Mouse (Mus musculus): Measurements from ENCODE around the gene Gm34653. TPM values are rescaled to one million over a fixed set of nuclear protein-coding genes. Genes with fewer than 3 reads are reported as not detected.
A peak's percentile ranks its signal among the peaks of the same experiment; 100 is the strongest.
"Not testable (repeated sequence)": the region's sequence is repeated elsewhere in the genome, so short reads cannot be mapped to it uniquely, and the experiment has no call there.

Gene Gm34653
- polyA plus RNA-seq, 1 experiment: not detected

GRCm38 (mm10) chr2:34799357-34800256 lies 33.2 kb upstream of the Gm34653 start, which contains the start of gene Rabepk:
Gene Rabepk (minus strand): TSS chr2:34799912.
- peak; percentile 94 for TF ChIP-seq POLR2A (IDR thresholded peaks at IDR 0.05; ENCODE audit: control insufficient read depth, low read depth, low read length)
- TF ChIP-seq CTCF (IDR thresholded peaks at IDR 0.05; ENCODE audit: control insufficient read depth, insufficient read depth, insufficient replicate concordance, low read depth, low read length): no peak
- Histone ChIP-seq H3K27me3 (ENCODE audit: control insufficient read depth, insufficient read depth, low read length) (no peaks in the 10 kb centered on the region), H3K36me3 (ENCODE audit: control insufficient read depth, insufficient read depth, low read length) (no peaks in the 10 kb centered on the region)

GRCm38 (mm10) chr2:34800371-34800770 lies 32.4 kb upstream of the Gm34653 start:
- Histone ChIP-seq H3K27me3 (ENCODE audit: control insufficient read depth, insufficient read depth, low read length) (no peaks in the 10 kb centered on the region), H3K36me3 (ENCODE audit: control insufficient read depth, insufficient read depth, low read length) (no peaks in the 10 kb centered on the region; the same call in 1 of the 2 replicates), H3K4me3 (ENCODE audit: control insufficient read depth, low read depth, low read length) (peak overlapping the region; percentile 63; the same call in 1 of the 2 replicates), H3K27ac (ENCODE audit: control insufficient read depth, insufficient read depth, low read depth, low read length) (peak overlapping the region; percentile 52), H3K4me1 (ENCODE audit: control insufficient read depth, insufficient read depth, low read length) (peaks cover 10% of the 10 kb centered on the region)
- TF ChIP-seq POLR2A (IDR thresholded peaks at IDR 0.05; ENCODE audit: control insufficient read depth, low read depth, low read length) (no peak), CTCF (IDR thresholded peaks at IDR 0.05; ENCODE audit: control insufficient read depth, insufficient read depth, insufficient replicate concordance, low read depth, low read length) (no peak)

More at GRCm38 (mm10) chr2:34799357-34800256, 33.2 kb upstream of the Gm34653 start, which contains the start of gene Rabepk:
- H3K4me3 ChIP-seq (ENCODE audit: control insufficient read depth, low read depth, low read length): peak within 1 kb of the TSS; percentile 100
- H3K4me1 ChIP-seq (ENCODE audit: control insufficient read depth, insufficient read depth, low read length): peaks cover 10% of the 10 kb centered on the region
- peak within 1 kb of the TSS; percentile 93 for H3K27ac ChIP-seq (ENCODE audit: control insufficient read depth, insufficient read depth, low read depth, low read length)

- Histone ChIP-seq H3K4me1 (ENCODE audit: control insufficient read depth, insufficient read depth, low read length) (peaks cover 10% of the 10 kb centered on the region), H3K36me3 (ENCODE audit: control insufficient read depth, insufficient read depth, low read length) (no peaks in the 10 kb centered on the region; the same call in 1 of the 2 replicates), H3K4me3 (ENCODE audit: control insufficient read depth, low read depth, low read length) (peak overlapping the region; percentile 87), H3K27ac (ENCODE audit: control insufficient read depth, insufficient read depth, low read depth, low read length) (peak overlapping the region; percentile 87), H3K27me3 (ENCODE audit: control insufficient read depth, insufficient read depth, low read length) (no peaks in the 10 kb centered on the region)
- TF ChIP-seq POLR2A (IDR thresholded peaks at IDR 0.05; ENCODE audit: control insufficient read depth, low read depth, low read length) (peak; percentile 99), CTCF (IDR thresholded peaks at IDR 0.05; ENCODE audit: control insufficient read depth, insufficient read depth, insufficient replicate concordance, low read depth, low read length) (no peak)
These were observed 31.0 kb upstream of the Gm34653 start for GRCm38 (mm10) chr2:34801516-34802482.

DNA sequence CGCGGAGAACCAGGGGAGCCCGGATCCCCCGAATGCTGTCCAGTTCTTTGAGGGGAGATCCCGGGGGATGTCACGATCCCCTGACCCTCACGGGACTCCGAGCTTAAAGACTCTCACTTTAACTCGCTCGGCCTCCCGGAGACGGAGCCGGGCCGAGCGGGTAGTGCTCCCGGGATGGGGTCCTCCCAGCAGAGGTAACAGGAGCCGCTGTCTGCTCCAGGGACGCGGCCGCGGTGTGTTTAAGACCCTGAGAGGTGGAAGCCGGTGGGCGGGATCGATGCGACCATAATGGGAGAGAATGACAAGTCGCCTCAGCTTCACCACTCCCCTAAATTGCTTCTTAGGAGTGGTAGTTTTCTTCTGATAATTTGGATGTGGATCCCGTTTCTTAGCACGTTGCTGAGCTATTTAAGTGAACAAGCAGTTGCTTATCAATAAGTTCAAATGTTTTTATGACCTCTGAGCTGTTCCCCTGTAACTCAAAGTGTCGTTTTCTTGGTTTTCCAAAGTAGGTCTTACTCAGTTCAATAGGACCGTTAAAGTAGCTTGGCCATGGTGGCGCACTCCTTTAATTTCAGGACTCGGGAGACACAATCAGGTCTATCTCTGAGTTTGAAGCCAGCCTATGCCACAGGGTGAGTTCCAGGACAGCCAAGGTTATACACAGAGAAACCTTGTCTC lies 30.1 kb upstream of the Gm34653 start:
- Histone ChIP-seq H3K4me3 (ENCODE audit: control insufficient read depth, low read depth, low read length) (peak overlapping the region; percentile 87), H3K27ac (ENCODE audit: control insufficient read depth, insufficient read depth, low read depth, low read length) (peak overlapping the region; percentile 87)
- H3K36me3 ChIP-seq (ENCODE audit: control insufficient read depth, insufficient read depth, low read length); H3K4me1 ChIP-seq (ENCODE audit: control insufficient read depth, insufficient read depth, low read length); H3K27me3 ChIP-seq (ENCODE audit: control insufficient read depth, insufficient read depth, low read length): not testable (repeated sequence)

- Histone ChIP-seq H3K36me3 (ENCODE audit: control insufficient read depth, insufficient read depth, low read length) (no peaks in the 10 kb centered on the region; the same call in 1 of the 2 replicates), H3K27ac (ENCODE audit: control insufficient read depth, insufficient read depth, low read depth, low read length) (no peak overlapping the region), H3K4me1 (ENCODE audit: control insufficient read depth, insufficient read depth, low read length) (peaks cover 10% of the 10 kb centered on the region), H3K4me3 (ENCODE audit: control insufficient read depth, low read depth, low read length) (peak overlapping the region; percentile 8; the same call in 1 of the 2 replicates), H3K27me3 (ENCODE audit: control insufficient read depth, insufficient read depth, low read length) (no peaks in the 10 kb centered on the region)
- TF ChIP-seq POLR2A (IDR thresholded peaks at IDR 0.05; ENCODE audit: control insufficient read depth, low read depth, low read length): no peak
- no peak for TF ChIP-seq CTCF (IDR thresholded peaks at IDR 0.05; ENCODE audit: control insufficient read depth, insufficient read depth, insufficient replicate concordance, low read depth, low read length)
These were observed 29.1 kb upstream of the Gm34653 start for GRCm38 (mm10) chr2:34803746-34804145.

- no peak overlapping the region for H3K27ac ChIP-seq (ENCODE audit: control insufficient read depth, insufficient read depth, low read depth, low read length)
- peaks cover 10% of the 10 kb centered on the region for H3K4me1 ChIP-seq (ENCODE audit: control insufficient read depth, insufficient read depth, low read length)
- H3K4me3 ChIP-seq (ENCODE audit: control insufficient read depth, low read depth, low read length): no peak overlapping the region
- TF ChIP-seq CTCF (IDR thresholded peaks at IDR 0.05; ENCODE audit: control insufficient read depth, insufficient read depth, insufficient replicate concordance, low read depth, low read length): no peak
- no peak for TF ChIP-seq POLR2A (IDR thresholded peaks at IDR 0.05; ENCODE audit: control insufficient read depth, low read depth, low read length)
- H3K27me3 ChIP-seq (ENCODE audit: control insufficient read depth, insufficient read depth, low read length): no peaks in the 10 kb centered on the region
- H3K36me3 ChIP-seq (ENCODE audit: control insufficient read depth, insufficient read depth, low read length): no peaks in the 10 kb centered on the region; the same call in 1 of the 2 replicates
These were observed 28.6 kb upstream of the Gm34653 start for GRCm38 (mm10) chr2:34804172-34804571.

All from testis, adult 2 months (tissue).